Mouse (Mus musculus) embryonic facial prominence, embryonic 14.5 days (tissue): ENCODE measurements around the gene 1700001C19Rik. TPM values are rescaled to one million over a fixed set of nuclear protein-coding genes. Genes with fewer than 3 reads are reported as not detected.

Experiments
- ATAC-seq: fragments of 200-750 bp; cut with Nextera tagmentation; 2 replicates; pipeline ENCODE4 v1.8.0; 2017; ENCODE audit warnings: low read depth, moderate number of reproducible peaks, moderate TSS enrichment
- DNase-seq: peaks from one replicate; pipeline ENCODE4 v3.0.0-alpha.2; 2015; ENCODE audit warnings: low spot score
- H3K27ac ChIP-seq: fragments of 300-500 bp; sonication (generic); replicated peaks from 2 replicates; pipeline ENCODE4 v1.5.1; 2014; ENCODE audit warnings: low read depth, mild to moderate bottlenecking, low read length, moderate library complexity
- H3K27me3 ChIP-seq: fragments of 300-500 bp; sonication (generic); replicated peaks from 2 replicates; pipeline ENCODE4 v1.6.1; 2014; ENCODE audit warnings: low read length; ENCODE audit not compliant: control insufficient read depth, insufficient read depth
- H3K36me3 ChIP-seq: fragments of 300-500 bp; sonication (generic); 2 replicates; pipeline ENCODE4 v1.6.1; 2014; ENCODE audit warnings: low read length, mixed read lengths; ENCODE audit not compliant: control insufficient read depth, insufficient read depth
- H3K4me1 ChIP-seq: fragments of 300-500 bp; sonication (generic); 2 replicates; pipeline ENCODE4 v1.6.1; 2014; ENCODE audit warnings: antibody characterized with exemption, low read length; ENCODE audit not compliant: control insufficient read depth, insufficient read depth
- H3K4me2 ChIP-seq: fragments of 300-500 bp; sonication (generic); 2 replicates; pipeline ENCODE4 v1.6.1; 2014; ENCODE audit warnings: low read depth, mild to moderate bottlenecking, low read length, moderate library complexity, mixed read lengths
- H3K4me3 ChIP-seq: fragments of 300-500 bp; sonication (generic); 2 replicates; pipeline ENCODE4 v1.5.1; 2014; ENCODE audit warnings: low read depth, mild to moderate bottlenecking, low read length
- H3K9ac ChIP-seq: fragments of 300-500 bp; sonication (generic); 2 replicates; pipeline ENCODE4 v1.6.1; 2014; ENCODE audit warnings: low read depth, mild to moderate bottlenecking, low read length, moderate library complexity, mixed read lengths
- H3K9me3 ChIP-seq: fragments of 300-500 bp; sonication (generic); 2 replicates; pipeline ENCODE4 v1.6.1; 2016; ENCODE audit warnings: low read length; ENCODE audit not compliant: control insufficient read depth
- WGBS: fragments of 180-500 bp; shearing (Covaris S2); extraction: QIAGEN DNeasy Blood & Tissue Kit; methylation state at CpG from one replicate; pipeline ENCODE4 v1.1.7; 2014; 5-methylcytosine and 5-hydroxymethylcytosine counted together
- polyA plus RNA-seq: library from polyadenylated mRNA; unstranded; fragments of >200 nt; fragmentation: Nextera tagmentation; extraction: Ambion mirVana; gene quantifications from 2 replicates; pipeline ENCODE4 v1.2.1, GENCODE M21; 2014

Gene 1700001C19Rik
- polyA plus RNA-seq, 1 experiment from 2014 or later, result 0.49 TPM

DNA sequence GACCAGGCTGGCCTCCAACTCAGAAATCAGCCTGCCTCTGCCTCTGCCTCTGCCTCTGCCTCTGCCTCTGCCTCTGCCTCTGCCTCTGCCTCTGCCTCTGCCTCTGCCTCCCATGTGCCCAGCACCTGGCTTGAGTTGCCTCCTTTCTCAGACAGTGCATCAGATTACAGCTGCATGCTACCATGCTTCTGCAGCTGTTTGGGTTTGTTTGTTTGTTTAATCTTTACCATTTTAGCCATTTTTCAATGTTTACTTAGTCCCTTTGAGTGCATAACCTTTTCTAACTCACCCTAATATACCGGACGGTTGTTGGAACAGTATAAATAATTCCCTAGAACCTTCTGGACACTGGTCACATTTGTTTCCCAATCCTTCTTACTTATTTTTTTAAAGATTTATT lies 21.8 kb upstream of the 1700001C19Rik start:
- DNase-seq (no peak), ATAC-seq (no peak)
- H3K4me3 ChIP-seq, result no peak overlapping the region
- no peak overlapping the region for H3K9ac ChIP-seq
- no peaks in the 10 kb centered on the region for H3K27me3 ChIP-seq
- H3K27ac ChIP-seq, result no peak overlapping the region
- peaks cover 3% of the 10 kb centered on the region for H3K4me1 ChIP-seq
- no peak overlapping the region for H3K4me2 ChIP-seq
- WGBS, result 91% methylated on average over 2 of the region's 2 CpGs
- H3K36me3 ChIP-seq, result no peaks in the 10 kb centered on the region
- H3K9me3 ChIP-seq, result no peaks in the 10 kb centered on the region

DNA sequence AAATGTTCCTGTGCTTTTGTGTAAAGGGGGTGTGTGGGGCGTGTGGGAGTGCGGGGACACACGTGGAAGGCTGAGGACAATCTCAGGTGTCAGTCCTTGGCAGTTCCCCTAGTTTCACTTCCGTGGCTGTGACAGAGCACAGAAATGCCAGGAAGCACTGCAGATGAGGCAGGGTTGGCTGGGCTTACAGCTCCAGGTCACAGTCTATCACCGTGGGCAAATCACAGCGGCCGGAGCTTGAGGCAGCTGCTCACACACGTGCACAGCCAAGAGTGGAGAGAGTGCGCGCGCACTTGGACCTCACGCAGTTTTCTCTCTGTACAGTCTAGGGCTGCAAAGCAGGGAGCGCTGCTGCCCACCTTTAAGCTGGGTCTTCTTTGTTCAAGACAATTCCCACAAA lies 21.1 kb upstream of the 1700001C19Rik start:
- Histone ChIP-seq H3K9me3 (no peaks in the 10 kb centered on the region), H3K9ac (no peak overlapping the region), H3K36me3 (no peaks in the 10 kb centered on the region), H3K4me3 (no peak overlapping the region), H3K4me1 (peaks cover 6% of the 10 kb centered on the region), H3K4me2 (no peak overlapping the region), H3K27me3 (no peaks in the 10 kb centered on the region), H3K27ac (no peak overlapping the region)
- 81% methylated on average over 13 of the region's 13 CpGs for WGBS
- no peak for DNase-seq
- ATAC-seq, result no peak

DNA sequence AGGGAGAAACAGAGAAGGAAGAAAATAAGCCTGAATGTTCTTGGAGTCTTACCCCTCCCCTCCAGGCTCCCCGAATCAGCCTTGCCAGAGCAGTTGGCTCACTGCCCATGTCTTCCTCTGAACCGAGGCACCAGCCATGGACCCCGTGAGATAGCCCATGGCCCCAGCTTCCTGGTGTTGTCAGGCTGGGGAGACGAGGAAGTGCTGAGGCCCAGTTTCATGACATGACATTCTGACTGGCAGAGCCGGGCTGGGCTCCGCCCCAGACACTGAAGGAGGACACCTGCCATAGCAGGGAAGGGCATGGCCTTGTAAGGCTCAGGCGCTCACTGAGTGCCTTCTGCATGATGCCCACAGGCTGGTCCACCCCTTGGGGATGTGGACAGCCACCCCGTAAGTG lies 17.5 kb upstream of the 1700001C19Rik start:
- no peaks in the 10 kb centered on the region for H3K36me3 ChIP-seq
- H3K9me3 ChIP-seq, result no peaks in the 10 kb centered on the region
- DNase-seq, result no peak
- no peak for ATAC-seq
- no peak overlapping the region for H3K4me2 ChIP-seq
- no peak overlapping the region for H3K27ac ChIP-seq
- H3K4me3 ChIP-seq, result no peak overlapping the region
- H3K4me1 ChIP-seq, result peaks cover 20% of the 10 kb centered on the region
- no peaks in the 10 kb centered on the region for H3K27me3 ChIP-seq
- WGBS, result 55% methylated on average over 8 of the region's 8 CpGs
- H3K9ac ChIP-seq, result no peak overlapping the region

DNA sequence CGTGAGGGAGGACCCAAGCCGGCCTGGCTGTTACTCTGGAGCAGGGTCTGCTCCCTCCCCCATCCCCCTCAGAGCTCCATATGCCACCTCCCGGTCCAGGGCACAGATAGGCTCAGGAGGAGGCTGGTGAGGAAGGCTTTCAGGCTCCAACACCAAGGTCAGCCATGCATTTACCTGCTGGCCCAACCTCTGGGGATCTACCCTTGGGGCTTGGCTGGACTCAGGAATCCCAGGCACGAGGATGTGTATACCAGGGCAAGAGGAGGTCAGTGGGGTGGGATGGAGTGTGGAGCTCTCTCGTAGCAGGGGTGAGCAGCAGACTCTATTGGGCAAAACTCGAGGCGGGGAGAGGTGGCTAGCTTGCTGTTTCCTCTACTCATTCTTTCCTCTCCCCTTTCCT lies 15.7 kb upstream of the 1700001C19Rik start:
- peaks cover 31% of the 10 kb centered on the region for H3K4me1 ChIP-seq
- ATAC-seq (no peak), DNase-seq (no peak)

DNA sequence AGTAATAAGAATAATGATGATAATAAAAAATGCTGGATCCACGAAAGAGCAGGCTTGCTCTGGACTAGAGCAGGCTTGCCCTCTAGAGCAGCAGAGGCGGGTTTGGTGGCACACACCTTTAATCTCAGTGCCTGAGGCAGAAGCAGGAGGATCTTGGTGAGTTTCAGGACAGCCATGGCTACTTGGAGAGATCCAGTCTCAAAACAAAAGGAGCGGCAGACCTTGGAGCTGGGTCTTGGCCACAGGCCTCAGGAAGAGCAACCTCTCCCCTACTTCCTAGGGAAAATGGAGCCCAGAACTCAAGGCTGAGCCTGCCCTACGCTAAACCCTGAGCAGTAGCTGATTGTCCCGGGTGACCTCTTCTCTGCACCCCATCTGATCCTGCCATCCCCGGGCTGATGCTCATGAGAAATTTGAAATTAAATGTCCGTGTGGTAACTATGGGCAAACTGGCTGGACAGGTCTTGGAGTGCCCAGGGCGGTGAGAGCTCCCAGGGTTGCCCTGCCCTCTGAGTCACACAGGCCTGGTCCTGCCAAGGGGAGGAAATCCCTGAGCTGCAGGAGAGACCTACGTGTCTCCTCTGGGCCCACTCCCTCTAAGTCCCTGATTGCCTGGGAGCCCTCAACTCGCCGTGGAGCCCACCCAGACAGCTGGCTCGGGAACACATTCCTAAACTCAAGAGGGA lies 13.8 kb upstream of the 1700001C19Rik start:
- WGBS, result 55% methylated on average over 12 of the region's 12 CpGs
- ATAC-seq (no peak), DNase-seq (no peak)
- H3K4me1 ChIP-seq, result peaks cover 31% of the 10 kb centered on the region
- no peaks in the 10 kb centered on the region for H3K27me3 ChIP-seq
- H3K4me2 ChIP-seq, result no peak overlapping the region
- no peaks in the 10 kb centered on the region for H3K9me3 ChIP-seq
- H3K9ac ChIP-seq, result no peak overlapping the region
- no peak overlapping the region for H3K27ac ChIP-seq
- no peaks in the 10 kb centered on the region for H3K36me3 ChIP-seq
- H3K4me3 ChIP-seq, result no peak overlapping the region

More for the DNA sequence above, 15.7 kb upstream of the 1700001C19Rik start:
- H3K9ac ChIP-seq, result no peak overlapping the region
- no peaks in the 10 kb centered on the region for H3K36me3 ChIP-seq
- no peak overlapping the region for H3K4me2 ChIP-seq
- H3K9me3 ChIP-seq, result no peaks in the 10 kb centered on the region
- 40% methylated on average over 7 of the region's 7 CpGs for WGBS
- no peaks in the 10 kb centered on the region for H3K27me3 ChIP-seq
- H3K27ac ChIP-seq, result no peak overlapping the region
- no peak overlapping the region for H3K4me3 ChIP-seq

DNA sequence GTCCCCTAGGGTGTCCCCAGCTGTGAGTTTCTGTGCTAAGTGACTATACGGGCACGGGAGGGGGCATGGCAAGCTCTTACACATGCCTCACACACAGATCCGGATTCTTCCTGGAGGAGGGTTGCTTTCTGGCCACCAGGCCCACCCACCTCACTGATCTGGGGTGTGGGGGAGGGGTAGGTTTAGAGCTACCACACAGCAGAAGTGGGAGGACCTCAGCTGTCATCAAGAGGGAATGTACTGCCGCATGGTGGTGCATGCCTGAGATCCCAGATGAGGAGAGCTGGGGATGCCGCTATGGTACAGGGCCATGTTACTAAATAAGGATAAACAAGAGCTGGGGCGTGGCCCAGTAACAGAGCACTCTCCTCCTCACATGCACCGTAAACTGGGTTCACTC lies 13.1 kb upstream of the 1700001C19Rik start:
- Histone ChIP-seq H3K27me3 (no peaks in the 10 kb centered on the region), H3K4me3 (no peak overlapping the region), H3K36me3 (no peaks in the 10 kb centered on the region), H3K9ac (no peak overlapping the region), H3K4me2 (no peak overlapping the region), H3K4me1 (peaks cover 31% of the 10 kb centered on the region), H3K27ac (no peak overlapping the region), H3K9me3 (no peaks in the 10 kb centered on the region)
- ATAC-seq (peak; percentile 60), DNase-seq (peak; percentile 63)
- WGBS, result 31% methylated on average over 7 of the region's 7 CpGs

DNA sequence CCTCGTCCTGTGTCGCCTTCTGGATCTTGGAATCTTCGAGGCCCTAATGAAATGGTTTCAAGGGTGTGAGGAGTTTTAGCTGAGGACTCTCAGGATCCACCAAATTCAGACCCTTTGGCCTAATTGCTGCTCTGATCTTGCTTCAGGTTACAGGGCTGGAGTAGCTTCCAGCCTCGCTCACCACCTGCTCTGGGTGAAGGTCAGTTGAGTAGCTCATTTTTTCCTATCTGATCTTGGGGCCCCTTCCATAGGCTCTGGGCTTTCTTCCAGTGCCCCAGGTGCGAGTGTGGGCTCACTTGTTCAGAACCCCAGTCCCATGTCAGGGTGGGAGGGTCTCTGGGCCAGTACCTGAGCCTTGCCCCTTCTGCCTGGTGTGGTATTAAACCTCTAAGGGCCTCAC lies 12.3 kb upstream of the 1700001C19Rik start:
- H3K27me3 ChIP-seq, result no peaks in the 10 kb centered on the region
- H3K4me3 ChIP-seq, result no peak overlapping the region
- no peak overlapping the region for H3K27ac ChIP-seq
- H3K9me3 ChIP-seq, result no peaks in the 10 kb centered on the region
- DNase-seq, result no peak
- H3K4me1 ChIP-seq, result peaks cover 28% of the 10 kb centered on the region
- H3K36me3 ChIP-seq, result no peaks in the 10 kb centered on the region
- ATAC-seq, result no peak
- no peak overlapping the region for H3K4me2 ChIP-seq
- 59% methylated on average over 5 of the region's 5 CpGs for WGBS
- H3K9ac ChIP-seq, result no peak overlapping the region

DNA sequence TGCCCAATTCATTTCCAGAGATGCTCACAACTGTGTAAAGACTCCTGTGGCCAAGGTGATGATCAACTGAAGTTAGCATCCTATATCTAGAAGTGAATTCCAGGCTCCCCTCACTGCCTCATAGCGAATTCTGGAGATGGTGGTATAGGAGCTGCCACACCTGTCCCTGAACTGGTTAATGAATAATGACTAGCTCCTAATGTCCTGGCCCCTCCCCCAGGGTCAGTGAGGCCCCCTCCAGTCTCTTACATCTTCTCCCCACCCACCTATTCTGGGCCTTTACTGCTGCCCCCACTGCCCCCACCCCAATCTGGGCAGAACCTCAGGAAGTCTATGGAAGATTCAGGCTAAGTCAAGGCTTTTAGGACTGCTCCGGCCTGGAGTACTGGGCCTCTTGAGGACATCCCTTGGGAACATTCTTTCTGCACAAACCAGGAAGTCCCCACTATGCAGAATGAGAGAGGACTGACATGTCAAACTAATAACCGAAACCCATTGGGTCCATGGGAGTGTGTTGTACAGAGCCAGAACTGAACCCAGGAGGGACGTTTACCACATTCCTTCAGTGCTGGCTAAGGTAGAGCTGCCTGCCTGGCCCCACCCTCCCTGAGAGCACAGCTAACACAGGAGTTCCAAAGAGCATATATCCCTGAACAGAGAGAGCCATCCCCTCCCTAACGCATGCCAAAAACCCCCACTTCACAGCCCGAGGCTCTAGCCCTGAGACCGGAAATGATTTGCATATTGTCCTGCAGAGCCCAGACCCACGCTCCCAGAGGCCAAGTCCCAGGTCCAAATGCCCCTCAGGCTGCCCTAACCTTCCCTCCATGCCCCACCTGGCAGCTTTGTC lies 11.6 kb upstream of the 1700001C19Rik start:
- WGBS, result 35% methylated on average over 8 of the region's 8 CpGs
- H3K4me1 ChIP-seq, result peaks cover 28% of the 10 kb centered on the region
- no peak for ATAC-seq
- H3K9me3 ChIP-seq, result no peaks in the 10 kb centered on the region
- H3K27ac ChIP-seq, result no peak overlapping the region
- H3K4me2 ChIP-seq, result no peak overlapping the region
- no peak overlapping the region for H3K9ac ChIP-seq
- DNase-seq, result no peak
- no peaks in the 10 kb centered on the region for H3K36me3 ChIP-seq
- no peak overlapping the region for H3K4me3 ChIP-seq
- H3K27me3 ChIP-seq, result no peaks in the 10 kb centered on the region
